Mouse (Mus musculus) ovary, postnatal 10 days (tissue): ENCODE measurements around the gene Plch2.

Source experiments
- DNase-seq: peaks from one replicate; pipeline ENCODE4 v3.0.0; 2022; ENCODE audit warnings: low spot score

The Plch2 gene

GRCm38 (mm10) chr4:154986096-154986495 is 70.5 kb downstream of the Plch2 start:
- DNase-seq: peak; percentile 77

GRCm38 (mm10) chr4:154985151-154985777 is 71.3 kb downstream of the Plch2 start:
- DNase-seq: no peak

- no peak for DNase-seq
Measured at GRCm38 (mm10) chr4:154983767-154984166, 72.8 kb downstream of the Plch2 start.

- DNase-seq: no peak
Measured at GRCm38 (mm10) chr4:154982247-154983120, 74.1 kb downstream of the Plch2 start.

GRCm38 (mm10) chr4:154981530-154981929 is 75.1 kb downstream of the Plch2 start:
- no peak for DNase-seq

GRCm38 (mm10) chr4:154981076-154981475 is 75.5 kb downstream of the Plch2 start:
- DNase-seq: no peak

GRCm38 (mm10) chr4:154980110-154980509 is 76.5 kb downstream of the Plch2 start:
- DNase-seq: no peak

GRCm38 (mm10) chr4:154974163-154974611 is 82.4 kb downstream of the Plch2 start:
- no peak for DNase-seq

GRCm38 (mm10) chr4:154972546-154972945 is 84.0 kb downstream of the Plch2 start:
- DNase-seq: no peak

- no peak for DNase-seq
Measured at GRCm38 (mm10) chr4:154967173-154967572, 89.4 kb downstream of the Plch2 start.

- no peak for DNase-seq
Measured at GRCm38 (mm10) chr4:154965856-154966255, 90.7 kb downstream of the Plch2 start.

GRCm38 (mm10) chr4:154964581-154965235 is 91.9 kb downstream of the Plch2 start:
- no peak for DNase-seq

GRCm38 (mm10) chr4:154963901-154964580 is 92.5 kb downstream of the Plch2 start, which contains the start of gene Pank4:
Gene Pank4 (plus strand): TSS chr4:154964123.
- DNase-seq: peak; percentile 73

GRCm38 (mm10) chr4:154963190-154963836 is 93.3 kb downstream of the Plch2 start:
- DNase-seq: no peak

- no peak for DNase-seq
Measured at GRCm38 (mm10) chr4:154962683-154963082, 93.9 kb downstream of the Plch2 start.

- DNase-seq: no peak
Measured at GRCm38 (mm10) chr4:154961911-154962310, 94.7 kb downstream of the Plch2 start.

GRCm38 (mm10) chr4:154961226-154961738 is 95.3 kb downstream of the Plch2 start:
- no peak for DNase-seq

GRCm38 (mm10) chr4:154960690-154961225 is 95.8 kb downstream of the Plch2 start, which contains the start of gene Hes5:
Gene Hes5 (plus strand): TSS chr4:154960923.
- DNase-seq: no peak

GRCm38 (mm10) chr4:154960021-154960689 is 96.4 kb downstream of the Plch2 start:
- no peak for DNase-seq

- DNase-seq: no peak
Measured at GRCm38 (mm10) chr4:154958621-154959020, 98.0 kb downstream of the Plch2 start.
